Mouse (Mus musculus) spleen, postnatal 14 days (tissue): ENCODE results near the gene Frmd4b.

ENCODE experiments used
- DNase-seq, 2 experiments: peaks; one replicate each; pipeline ENCODE4 v3.0.0; 2021 to 2022; ENCODE audit warnings: low spot score in 2 of 2

The Frmd4b gene

GRCm38 (mm10) chr6:97258489-97258888 lies 358.9 kb downstream of the Frmd4b start:
- no peak for DNase-seq

- DNase-seq: no peak
These were observed 364.6 kb downstream of the Frmd4b start, which contains the start of gene Lmod3 for GRCm38 (mm10) chr6:97252711-97253221. Gene Lmod3 (minus strand): TSS chr6:97252759.

- no peak for DNase-seq
These were observed 365.3 kb downstream of the Frmd4b start for GRCm38 (mm10) chr6:97252086-97252485.

DNA sequence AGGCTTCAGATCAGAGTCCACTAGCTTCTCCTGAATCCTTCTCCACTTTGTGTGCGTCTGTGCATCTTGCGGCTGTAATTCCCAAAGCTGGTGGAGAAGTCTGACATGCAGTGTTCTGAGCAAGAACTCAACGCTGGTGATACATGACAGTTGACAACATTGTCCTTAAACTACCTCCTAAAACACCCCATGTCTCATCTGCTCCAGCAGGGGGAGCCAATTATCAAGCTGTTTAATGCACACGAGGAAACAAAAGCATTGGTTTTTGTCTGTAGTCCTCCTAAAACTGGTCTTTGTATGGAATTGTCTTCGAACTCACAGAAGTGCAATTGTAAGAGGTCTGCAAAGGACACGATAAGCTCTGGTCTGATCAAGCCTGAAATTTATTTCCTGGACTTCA lies 366.4 kb downstream of the Frmd4b start:
- peak in 1 of 2 experiments; percentile 31 for DNase-seq

GRCm38 (mm10) chr6:97245200-97245599 lies 372.1 kb downstream of the Frmd4b start:
- DNase-seq: no peak

- DNase-seq: no peak
These were observed 374.8 kb downstream of the Frmd4b start for GRCm38 (mm10) chr6:97242522-97242921.

GRCm38 (mm10) chr6:97240092-97240491 lies 377.2 kb downstream of the Frmd4b start:
- DNase-seq: no peak

GRCm38 (mm10) chr6:97239360-97239759 lies 378.0 kb downstream of the Frmd4b start:
- no peak for DNase-seq
